Mouse (Mus musculus): ENCODE measurements around the gene Khnyn. TPM values are rescaled to one million over a fixed set of nuclear protein-coding genes. Genes with fewer than 3 reads are reported as not detected.

The Khnyn gene
- polyA plus RNA-seq, 1 experiment = 26.8 TPM

GRCm38 (mm10) chr14:55873242-55873713 lies 11.5 kb upstream of the Khnyn start:
- DNase-seq (ENCODE audit: low spot score) = no peak

- peak; percentile 56 for DNase-seq (ENCODE audit: low spot score)
Observed at GRCm38 (mm10) chr14:55873714-55874683, 10.7 kb upstream of the Khnyn start.

- DNase-seq (ENCODE audit: low spot score) = no peak
Observed at GRCm38 (mm10) chr14:55877469-55878315, 7.1 kb upstream of the Khnyn start.

GRCm38 (mm10) chr14:55878316-55878940 lies 6.3 kb upstream of the Khnyn start:
- DNase-seq (ENCODE audit: low spot score) = no peak

- DNase-seq (ENCODE audit: low spot score) = no peak
Observed at GRCm38 (mm10) chr14:55879623-55880022, 5.1 kb upstream of the Khnyn start.

- no peak for DNase-seq (ENCODE audit: low spot score)
Observed at GRCm38 (mm10) chr14:55880982-55881381, 3.8 kb upstream of the Khnyn start.

- peak; percentile 28 for DNase-seq (ENCODE audit: low spot score)
Observed at GRCm38 (mm10) chr14:55882171-55882641, 2.5 kb upstream of the Khnyn start.

GRCm38 (mm10) chr14:55883149-55883661 lies 1.5 kb upstream of the Khnyn start:
- no peak for DNase-seq (ENCODE audit: low spot score)

GRCm38 (mm10) chr14:55883663-55884062 lies 1.1 kb upstream of the Khnyn start:
- no peak for DNase-seq (ENCODE audit: low spot score)

GRCm38 (mm10) chr14:55884166-55884565 lies 581 bp upstream of the Khnyn start, which contains the start of gene Cbln3:
Gene Cbln3 (minus strand): TSS chr14:55884392.
- DNase-seq (ENCODE audit: low spot score) = no peak

- DNase-seq (ENCODE audit: low spot score) = no peak
Observed at GRCm38 (mm10) chr14:55885114-55885790, 505 bp downstream of the Khnyn start.

GRCm38 (mm10) chr14:55885791-55886271 lies 1.1 kb downstream of the Khnyn start:
- DNase-seq (ENCODE audit: low spot score) = peak; percentile 40

- DNase-seq (ENCODE audit: low spot score) = no peak
Observed at GRCm38 (mm10) chr14:55886571-55887382, 2.0 kb downstream of the Khnyn start.

GRCm38 (mm10) chr14:55897671-55898070 lies 12.9 kb downstream of the Khnyn start:
- DNase-seq (ENCODE audit: low spot score) = no peak

GRCm38 (mm10) chr14:55898947-55899346 lies 14.2 kb downstream of the Khnyn start:
- no peak for DNase-seq (ENCODE audit: low spot score)

GRCm38 (mm10) chr14:55899701-55900413 lies 15.1 kb downstream of the Khnyn start, which contains the start of gene Sdr39u1:
Gene Sdr39u1 (minus strand): TSS chr14:55900293.
- DNase-seq (ENCODE audit: low spot score) = peak; percentile 69

- DNase-seq (ENCODE audit: low spot score) = no peak
Observed at GRCm38 (mm10) chr14:55900414-55900755, 15.6 kb downstream of the Khnyn start.

- DNase-seq (ENCODE audit: low spot score) = no peak
Observed at GRCm38 (mm10) chr14:55905518-55905917, 20.8 kb downstream of the Khnyn start.

- no peak for DNase-seq (ENCODE audit: low spot score)
Observed at GRCm38 (mm10) chr14:55913406-55913805, 28.7 kb downstream of the Khnyn start.
